Mouse (Mus musculus) MEL (cell line): ENCODE measurements around the gene Rbm47. TPM values are rescaled to one million over a fixed set of nuclear protein-coding genes. Genes with fewer than 3 reads are reported as not detected.

ENCODE experiments used
- DNase-seq: peaks from one replicate; pipeline ENCODE4 v3.0.0; 2011; ENCODE audit warnings: low read depth, low spot score
- H3K27ac ChIP-seq: 2 replicates; pipeline ENCODE4 v1.5.1; 2012; ENCODE audit warnings: low read depth, mild to moderate bottlenecking, control low read depth, low read length, moderate library complexity; ENCODE audit not compliant: control insufficient read depth
- H3K27me3 ChIP-seq, 2 experiments: fragments of 150-350 bp in 1 of 2; sonication (generic) in 1 of 2; 2 replicates each; pipeline ENCODE4 v1.6.1; 2012; ENCODE audit warnings: low read length in 2 of 2, mild to moderate bottlenecking in 2 of 2, improper control_type of control experiment in 1 of 2, moderate library complexity in 1 of 2; ENCODE audit not compliant: insufficient read depth in 2 of 2, control insufficient read depth in 1 of 2
- H3K36me3 ChIP-seq, 2 experiments: 2 replicates each; pipeline ENCODE4 v1.6.1; 2012 to 2014; ENCODE audit warnings: low read length in 2 of 2, improper control_type of control experiment in 1 of 2, inconsistent platforms in 1 of 2, mild to moderate bottlenecking in 1 of 2; ENCODE audit not compliant: insufficient read depth in 2 of 2, control insufficient read depth in 1 of 2
- H3K4me1 ChIP-seq, 2 experiments: fragments of 150-350 bp in 1 of 2; sonication (generic) in 1 of 2; 2 replicates each; pipeline ENCODE4 v1.6.1; 2012; ENCODE audit warnings: low read length in 2 of 2, improper control_type of control experiment in 1 of 2, mild to moderate bottlenecking in 1 of 2; ENCODE audit not compliant: insufficient read depth in 2 of 2, control insufficient read depth in 1 of 2
- H3K4me3 ChIP-seq, 2 experiments: fragments of 150-350 bp in 1 of 2; sonication (generic) in 1 of 2; 2 replicates each; pipeline ENCODE4 v1.5.1; 2012; ENCODE audit warnings: low read depth in 2 of 2, low read length in 2 of 2, mild to moderate bottlenecking in 2 of 2, moderate library complexity in 2 of 2, control low read depth in 1 of 2, improper control_type of control experiment in 1 of 2; ENCODE audit not compliant: control insufficient read depth in 1 of 2, insufficient read depth in 1 of 2
- H3K79me2 ChIP-seq: 2 replicates; pipeline ENCODE4 v1.6.1; 2012; ENCODE audit warnings: mild to moderate bottlenecking, low read length, moderate library complexity; ENCODE audit not compliant: control insufficient read depth, poor library complexity, insufficient read depth
- H3K9ac ChIP-seq: 2 replicates; pipeline ENCODE4 v1.6.1; 2012; ENCODE audit warnings: low read depth, mild to moderate bottlenecking, control low read depth, low read length, moderate library complexity; ENCODE audit not compliant: control insufficient read depth, poor library complexity, severe bottlenecking
- H3K9me3 ChIP-seq: fragments of 150-350 bp; sonication (generic); replicated peaks from 2 replicates; pipeline ENCODE4 v1.6.1; 2012; ENCODE audit warnings: mild to moderate bottlenecking, low read length, improper control_type of control experiment, moderate library complexity; ENCODE audit not compliant: insufficient read depth
- CHD2 ChIP-seq: IDR thresholded peaks from 2 replicates; pipeline ENCODE4 v1.6.1; 2011; ENCODE audit warnings: low read length, improper control_type of control experiment
- ELF1 ChIP-seq: IDR thresholded peaks from 2 replicates; pipeline ENCODE4 v1.6.1; 2014; ENCODE audit warnings: low read depth, mild to moderate bottlenecking, inconsistent platforms, low read length, improper control_type of control experiment, moderate library complexity
- ETS1 ChIP-seq: IDR thresholded peaks from 2 replicates; pipeline ENCODE4 v1.6.1; 2012; ENCODE audit warnings: low read depth, mild to moderate bottlenecking, inconsistent platforms, low read length, improper control_type of control experiment, moderate library complexity
- GATA1 ChIP-seq: IDR thresholded peaks from 2 replicates; pipeline ENCODE4 v1.6.1; 2011; ENCODE audit warnings: low read depth, low read length, improper control_type of control experiment
- HCFC1 ChIP-seq: IDR thresholded peaks from 2 replicates; pipeline ENCODE4 v1.6.1; 2012; ENCODE audit warnings: low read depth, mild to moderate bottlenecking, inconsistent platforms, low read length, improper control_type of control experiment, moderate library complexity
- JUND ChIP-seq: IDR thresholded peaks from 2 replicates; pipeline ENCODE4 v1.6.1; 2011; ENCODE audit warnings: low read depth, mild to moderate bottlenecking, improper control_type of control experiment, low read length
- MAX ChIP-seq: IDR thresholded peaks from 2 replicates; pipeline ENCODE4 v1.6.1; 2011; ENCODE audit warnings: low read length, improper control_type of control experiment
- MEF2A ChIP-seq: IDR thresholded peaks from 2 replicates; pipeline ENCODE4 v1.6.1; 2014; ENCODE audit warnings: low read depth, mild to moderate bottlenecking, inconsistent platforms, low read length, improper control_type of control experiment; ENCODE audit not compliant: poor library complexity, insufficient replicate concordance, severe bottlenecking; ENCODE audit errors: extremely low read depth
- MYC ChIP-seq: IDR thresholded peaks from 2 replicates; pipeline ENCODE4 v1.6.1; 2011; ENCODE audit warnings: low read depth, mild to moderate bottlenecking, low read length, improper control_type of control experiment, moderate library complexity
- NELFE ChIP-seq: IDR thresholded peaks from 2 replicates; pipeline ENCODE4 v1.6.1; 2011; ENCODE audit warnings: low read depth, low read length, improper control_type of control experiment
- POLR2A ChIP-seq, 2 experiments: IDR thresholded peaks; 2 replicates each; pipeline ENCODE4 v1.6.1; 2011 to 2012; ENCODE audit warnings: low read length in 2 of 2, mild to moderate bottlenecking in 2 of 2, control low read depth in 1 of 2, improper control_type of control experiment in 1 of 2, low read depth in 1 of 2, moderate library complexity in 1 of 2; ENCODE audit not compliant: control insufficient read depth in 1 of 2, insufficient read depth in 1 of 2, poor library complexity in 1 of 2
- RCOR1 ChIP-seq: IDR thresholded peaks from 2 replicates; pipeline ENCODE4 v1.6.1; 2012; ENCODE audit warnings: low read depth, mild to moderate bottlenecking, inconsistent platforms, low read length, improper control_type of control experiment
- SMC3 ChIP-seq: IDR thresholded peaks from 2 replicates; pipeline ENCODE4 v1.6.1; 2011; ENCODE audit warnings: low read depth, low read length, improper control_type of control experiment
- UBTF ChIP-seq: IDR thresholded peaks from 2 replicates; pipeline ENCODE4 v1.6.1; 2012; ENCODE audit warnings: low read depth, mild to moderate bottlenecking, inconsistent platforms, low read length, improper control_type of control experiment, moderate library complexity, borderline replicate concordance; ENCODE audit not compliant: insufficient read depth
- USF2 ChIP-seq, 2 experiments: IDR thresholded peaks; 2 replicates each; pipeline ENCODE4 v1.6.1; 2011 to 2012; ENCODE audit warnings: improper control_type of control experiment in 2 of 2, low read length in 2 of 2, borderline replicate concordance in 1 of 2, inconsistent platforms in 1 of 2, low read depth in 1 of 2, mild to moderate bottlenecking in 1 of 2; ENCODE audit not compliant: insufficient read depth in 1 of 2
- polyA plus RNA-seq, 2 experiments: library from polyadenylated mRNA; stranded (reverse) in 1 of 2; unstranded in 1 of 2; fragments of >175 nt in 1 of 2; fragments of >200 nt in 1 of 2; gene quantifications; 2 replicates each; pipeline versions ENCODE4 v1.2.1 to v1.2.4; 2012; ENCODE audit warnings: low replicate concordance in 2 of 2, low read depth in 1 of 2; ENCODE audit not compliant: insufficient read length in 2 of 2, insufficient read depth in 1 of 2, missing spikeins in 1 of 2
- total RNA-seq: library from RNA; depleted of rRNA; stranded (reverse); fragments of 300-350 nt; gene quantifications from 2 replicates; pipeline ENCODE4 v1.2.3, GENCODE M21; 2012

Rbm47 gene
- total and polyA plus RNA-seq, 3 experiments: not detected

DNA sequence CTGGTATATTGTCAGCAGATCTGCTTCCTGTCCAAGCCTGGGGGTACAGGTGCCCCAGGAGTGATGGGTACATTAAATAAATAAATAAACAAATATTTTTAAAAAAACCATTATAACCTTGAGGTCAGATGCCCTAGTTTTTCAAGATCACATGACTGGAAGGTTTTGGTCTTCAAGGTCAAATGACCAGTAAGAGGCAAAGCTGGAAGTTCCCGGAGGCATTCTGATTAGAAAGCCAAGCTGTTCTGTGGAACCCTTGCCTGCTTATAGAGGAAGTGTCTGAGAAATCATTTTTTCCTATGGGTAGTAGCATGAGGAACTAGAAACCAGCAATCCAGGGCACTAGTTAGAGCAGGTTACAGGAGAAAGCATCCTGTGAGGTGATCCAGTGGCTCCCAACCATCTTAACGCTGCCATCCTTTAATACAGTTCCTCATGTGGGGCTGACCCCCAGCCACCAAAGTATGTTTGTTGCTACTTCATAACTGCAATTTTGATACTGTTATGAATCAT lies 157.4 kb downstream of the Rbm47 start (continued):
- no peak for TF ChIP-seq MEF2A

GRCm38 (mm10) chr5:66014437-66014836 lies 158.5 kb downstream of the Rbm47 start:
- no peak for TF ChIP-seq RCOR1
- TF ChIP-seq UBTF: no peak
- no peak for TF ChIP-seq NELFE
- no peak for TF ChIP-seq ETS1
- no peak for TF ChIP-seq JUND

GRCm38 (mm10) chr5:66013999-66014398 lies 158.9 kb downstream of the Rbm47 start:
- no peaks in the 10 kb centered on the region for H3K4me1 ChIP-seq
- no peak overlapping the region for H3K9ac ChIP-seq
- no peaks in the 10 kb centered on the region for H3K79me2 ChIP-seq
- no peak for TF ChIP-seq MYC
- no peak for TF ChIP-seq CHD2
- no peak for TF ChIP-seq POLR2A (IDR thresholded peaks at IDR 0.05; ENCODE audit: control insufficient read depth in 1 of 2, insufficient read depth in 1 of 2, low read depth in 1 of 2, low read length in 2 of 2, poor library complexity in 1 of 2)
- no peak for TF ChIP-seq MAX
- TF ChIP-seq GATA1: no peak
- TF ChIP-seq USF2 (IDR thresholded peaks at IDR 0.05; ENCODE audit: borderline replicate concordance in 1 of 2, insufficient read depth in 1 of 2, low read depth in 1 of 2, low read length in 2 of 2): no peak
- TF ChIP-seq JUND: no peak
- no peak for TF ChIP-seq HCFC1
- no peak for TF ChIP-seq SMC3
- TF ChIP-seq ELF1: no peak
- H3K9me3 ChIP-seq: no peaks in the 10 kb centered on the region
- no peaks in the 10 kb centered on the region for H3K36me3 ChIP-seq
- no peak overlapping the region for H3K27ac ChIP-seq
- peaks cover 0 to 3% of the 10 kb centered on the region in 2 experiments; a peak in 3 of 4 replicates for H3K27me3 ChIP-seq
- DNase-seq: no peak
- H3K4me3 ChIP-seq: no peak overlapping the region

More at GRCm38 (mm10) chr5:66014437-66014836, 158.5 kb downstream of the Rbm47 start:
- H3K4me3 ChIP-seq: no peak overlapping the region
- no peak for DNase-seq
- H3K27me3 ChIP-seq: peaks cover 0 to 3% of the 10 kb centered on the region in 2 experiments; a peak in 3 of 4 replicates
- no peaks in the 10 kb centered on the region for H3K9me3 ChIP-seq
- no peak overlapping the region for H3K27ac ChIP-seq
- H3K79me2 ChIP-seq: no peaks in the 10 kb centered on the region
- H3K36me3 ChIP-seq: no peaks in the 10 kb centered on the region
- H3K9ac ChIP-seq: no peak overlapping the region
- no peaks in the 10 kb centered on the region for H3K4me1 ChIP-seq
